Mouse (Mus musculus) Muller cell, postnatal 12 days (primary cell): Measurements from ENCODE around the gene Ppp1r35.

Experiments
- DNase-seq: peaks from one replicate; pipeline ENCODE4 v3.0.0-alpha.2; 2015; ENCODE audit errors: inconsistent ontology term

Ppp1r35 gene

DNA sequence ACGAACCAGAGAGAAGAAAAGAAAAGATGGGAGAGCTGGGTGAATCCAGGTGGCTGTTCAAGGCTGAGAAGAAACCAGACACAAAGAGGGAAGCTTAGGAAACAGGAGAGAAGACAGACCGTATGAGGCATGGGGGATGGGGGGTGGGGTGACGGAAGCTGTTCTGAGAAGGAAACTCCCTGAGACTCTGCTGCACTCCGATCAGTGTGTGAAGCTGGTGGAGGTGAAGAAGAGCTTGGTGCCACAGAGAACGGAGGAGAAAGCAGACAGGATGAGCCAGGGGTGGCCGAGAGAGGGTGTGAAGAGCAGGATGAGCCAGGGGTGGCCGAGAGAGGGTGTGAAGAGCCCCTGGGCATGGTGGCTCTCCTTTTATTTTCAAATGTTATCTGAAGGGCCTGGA, 47.8 kb downstream of the Ppp1r35 start:
- no peak for DNase-seq

DNA sequence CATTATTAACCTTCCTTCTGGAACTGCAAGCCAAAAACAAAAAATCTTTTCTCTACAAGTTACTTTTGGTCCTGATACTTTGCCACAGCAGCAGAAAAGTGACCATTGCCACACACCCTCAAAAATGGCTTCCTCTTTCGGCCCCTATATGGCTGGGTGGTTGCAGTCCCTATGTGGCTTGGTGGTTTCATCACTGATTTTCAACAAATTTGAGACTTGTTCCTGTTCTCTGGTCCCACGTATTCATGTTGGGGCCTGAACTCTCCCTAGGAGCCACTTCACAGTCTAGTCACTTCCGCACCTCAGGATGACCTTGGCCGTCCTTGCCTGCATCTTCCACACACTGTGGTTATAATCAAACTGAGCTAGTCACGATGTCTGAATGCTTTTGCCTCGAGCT, 50.0 kb downstream of the Ppp1r35 start:
- DNase-seq: no peak
